Mouse (Mus musculus) ES-Bruce4 (cell line): Measurements from ENCODE around the gene Gm6583. TPM values are rescaled to one million over a fixed set of nuclear protein-coding genes. Genes with fewer than 3 reads are reported as not detected.

ENCODE experiments used
- H3K27ac ChIP-seq: 2 replicates; pipeline ENCODE4 v1.5.1; 2012; ENCODE audit warnings: low read length, inconsistent platforms; ENCODE audit not compliant: insufficient read depth
- H3K27me3 ChIP-seq: 2 replicates; pipeline ENCODE4 v1.6.1; 2012; ENCODE audit warnings: mild to moderate bottlenecking, low read length, inconsistent platforms; ENCODE audit not compliant: control insufficient read depth, poor library complexity, insufficient read depth, severe bottlenecking
- H3K36me3 ChIP-seq: 2 replicates; pipeline ENCODE4 v1.6.1; 2012; ENCODE audit warnings: inconsistent platforms, mild to moderate bottlenecking, low read length, moderate library complexity; ENCODE audit not compliant: control insufficient read depth, poor library complexity, insufficient read depth, severe bottlenecking
- H3K4me1 ChIP-seq: one replicate; pipeline ENCODE4 v1.8.1; 2011; ENCODE audit warnings: low read length; ENCODE audit not compliant: control insufficient read depth, insufficient read depth
- H3K4me3 ChIP-seq: 2 replicates; pipeline ENCODE4 v1.5.1; 2011; ENCODE audit warnings: low read depth, mild to moderate bottlenecking, low read length
- H3K9ac ChIP-seq: 2 replicates; pipeline ENCODE4 v1.6.1; 2012; ENCODE audit warnings: low read depth, mild to moderate bottlenecking, inconsistent platforms; ENCODE audit not compliant: poor library complexity, severe bottlenecking
- H3K9me3 ChIP-seq: replicated peaks from 2 replicates; pipeline ENCODE4 v1.6.1; 2012; ENCODE audit warnings: mild to moderate bottlenecking, low read length, inconsistent platforms; ENCODE audit not compliant: control insufficient read depth, poor library complexity, insufficient read depth, severe bottlenecking
- CTCF ChIP-seq: IDR thresholded peaks from one replicate; pipeline ENCODE4 v1.8.1; 2011; ENCODE audit warnings: low read depth, low read length
- EP300 ChIP-seq: IDR thresholded peaks from 2 replicates; pipeline ENCODE4 v1.6.1; 2011; ENCODE audit warnings: low read depth, low read length; ENCODE audit not compliant: insufficient read depth
- POLR2A ChIP-seq: IDR thresholded peaks from one replicate; pipeline ENCODE4 v1.8.1; 2011; ENCODE audit warnings: low read length; ENCODE audit not compliant: insufficient read depth
- polyA plus RNA-seq: library from polyadenylated mRNA; stranded (reverse); fragments of >200 nt; gene quantifications from 2 replicates; pipeline ENCODE4 v1.2.4, GENCODE M21; 2011; ENCODE audit warnings: low read depth; ENCODE audit not compliant: missing spikeins, insufficient read depth, insufficient read length

Gm6583 gene
- polyA plus RNA-seq, 1 experiment, result not detected

DNA sequence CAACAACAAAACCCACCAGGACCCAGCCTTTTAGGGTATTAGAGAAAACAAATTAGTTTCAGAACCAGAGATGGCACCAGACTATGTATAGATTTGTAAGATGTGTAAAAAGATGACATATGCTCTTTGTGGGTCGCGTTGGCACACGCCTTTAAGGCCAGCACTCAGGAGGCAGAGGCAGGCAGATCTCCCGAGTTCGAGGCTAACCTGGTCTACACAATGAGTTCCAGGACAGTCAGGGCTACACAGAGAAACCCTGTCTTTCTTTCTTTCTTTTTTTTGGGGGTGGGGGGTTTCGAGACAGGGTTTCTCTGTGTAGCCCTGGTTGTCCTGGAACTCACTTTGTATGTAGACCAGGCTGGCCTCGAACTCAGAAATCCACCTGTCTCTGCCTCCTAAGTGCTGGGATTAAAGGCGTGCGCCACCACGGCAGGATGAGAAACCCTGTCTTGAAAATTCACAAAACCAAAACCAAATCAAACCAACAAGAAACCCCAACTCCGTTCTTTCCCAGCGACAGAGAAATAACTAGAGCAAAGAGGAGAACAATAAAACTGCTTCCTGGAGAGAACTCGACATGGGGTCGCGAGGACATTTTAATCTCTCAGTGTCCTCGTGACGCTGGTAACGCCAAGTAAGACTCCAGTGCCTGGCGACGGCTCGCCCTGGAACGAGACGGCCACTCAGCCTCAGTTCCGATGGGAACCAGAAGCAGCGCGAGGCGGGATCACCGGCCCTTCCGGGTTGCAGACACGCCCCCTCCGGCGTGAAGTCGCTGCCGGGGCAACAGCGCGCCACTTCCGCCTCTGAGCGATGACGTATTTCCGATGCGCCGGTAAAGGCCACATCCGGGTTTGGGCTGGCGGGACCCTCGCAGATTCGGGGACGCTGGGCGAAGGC lies 30.0 kb downstream of the Gm6583 start, which contains the start of gene Tfip11:
Gene Tfip11, plus strand, starts transcription at position 813 of the 900 bp plus-strand sequence.
- H3K36me3 ChIP-seq, result peaks cover 3% of the 10 kb centered on the region; the same call in 1 of the 2 replicates
- H3K27me3 ChIP-seq, result no peaks in the 10 kb centered on the region
- no peak for TF ChIP-seq CTCF
- TF ChIP-seq EP300, result 0 out of 2 replicates have a peak, but pooled peaks have one; percentile 29
- TF ChIP-seq POLR2A, result peak; percentile 29
- H3K9me3 ChIP-seq, result no peaks in the 10 kb centered on the region
- peak within 1 kb of the TSS; percentile 52 for H3K9ac ChIP-seq
- no peaks in the 10 kb centered on the region for H3K4me1 ChIP-seq
- H3K27ac ChIP-seq, result no peak within 1 kb of the TSS
- peak within 1 kb of the TSS; percentile 97 for H3K4me3 ChIP-seq

- H3K27me3 ChIP-seq, result no peaks in the 10 kb centered on the region
- peaks cover 3% of the 10 kb centered on the region; the same call in 1 of the 2 replicates for H3K36me3 ChIP-seq
- no peak overlapping the region for H3K27ac ChIP-seq
- no peaks in the 10 kb centered on the region for H3K9me3 ChIP-seq
- H3K4me1 ChIP-seq, result no peaks in the 10 kb centered on the region
- peak; percentile 33 for TF ChIP-seq POLR2A
- no peak for TF ChIP-seq CTCF
- TF ChIP-seq EP300, result no peak
- no peak overlapping the region for H3K9ac ChIP-seq
- 0 out of 2 replicates have a peak overlapping the region, but pooled peaks have one; percentile 18 for H3K4me3 ChIP-seq
Measured at GRCm38 (mm10) chr5:112324637-112325545, 30.9 kb downstream of the Gm6583 start.

DNA sequence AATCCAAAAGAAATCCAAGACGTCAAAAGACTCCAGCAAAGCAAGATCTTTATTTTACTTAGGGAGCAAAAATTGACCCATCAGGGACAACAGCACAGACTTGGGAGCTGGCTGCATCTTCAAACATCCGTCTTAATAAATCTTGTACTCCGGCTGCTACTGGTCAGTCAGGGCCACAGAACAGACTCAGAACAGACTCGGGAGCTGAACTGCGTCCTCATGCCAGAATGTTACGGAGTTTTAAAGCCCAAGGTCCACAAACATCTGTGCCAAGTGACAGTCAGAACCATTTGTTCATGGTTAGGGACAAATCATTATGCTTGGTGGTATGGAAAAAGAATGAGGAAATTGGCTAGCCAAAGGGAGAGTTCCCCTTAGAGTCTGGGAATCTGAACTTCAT lies 32.6 kb downstream of the Gm6583 start:
- Histone ChIP-seq H3K9me3 (no peaks in the 10 kb centered on the region), H3K27ac (no peak overlapping the region), H3K36me3 (no peaks in the 10 kb centered on the region), H3K4me1 (no peaks in the 10 kb centered on the region), H3K27me3 (no peaks in the 10 kb centered on the region), H3K9ac (no peak overlapping the region), H3K4me3 (no peak overlapping the region)
- TF ChIP-seq POLR2A, result no peak

GRCm38 (mm10) chr5:112321376-112321775 lies 34.5 kb downstream of the Gm6583 start:
- Histone ChIP-seq H3K36me3 (no peaks in the 10 kb centered on the region), H3K9ac (no peak overlapping the region), H3K4me3 (no peak overlapping the region), H3K27me3 (no peaks in the 10 kb centered on the region), H3K27ac (no peak overlapping the region), H3K4me1 (no peaks in the 10 kb centered on the region), H3K9me3 (no peaks in the 10 kb centered on the region)
- TF ChIP-seq CTCF (no peak), EP300 (no peak), POLR2A (no peak)

DNA sequence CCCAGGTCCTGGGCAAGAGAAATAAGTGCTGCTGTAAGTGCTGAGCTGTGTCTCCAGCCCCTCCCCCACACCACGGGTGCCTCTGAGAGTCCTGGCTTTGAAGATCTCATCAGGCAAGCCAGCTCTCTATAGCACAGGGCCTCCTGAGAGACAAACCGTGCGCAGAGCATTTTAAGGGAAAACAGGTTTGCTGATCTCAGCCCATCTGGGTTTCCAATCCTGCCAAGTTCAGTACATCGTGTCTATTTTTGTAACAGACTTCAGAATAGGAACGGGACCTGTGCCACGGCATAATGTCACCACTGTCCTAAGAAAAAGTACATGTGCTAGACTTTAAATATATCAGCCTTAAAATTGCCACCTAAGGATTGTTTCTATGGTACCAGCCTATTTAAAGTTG lies 34.9 kb downstream of the Gm6583 start:
- no peaks in the 10 kb centered on the region for H3K36me3 ChIP-seq
- H3K27me3 ChIP-seq, result no peaks in the 10 kb centered on the region
- no peak overlapping the region for H3K27ac ChIP-seq
- H3K4me1 ChIP-seq, result no peaks in the 10 kb centered on the region
- no peak overlapping the region for H3K4me3 ChIP-seq
- no peaks in the 10 kb centered on the region for H3K9me3 ChIP-seq
- H3K9ac ChIP-seq, result no peak overlapping the region
- no peak for TF ChIP-seq EP300
- TF ChIP-seq CTCF, result no peak
- no peak for TF ChIP-seq POLR2A
